Mouse (Mus musculus) liver, postnatal 0 days (tissue): Measurements from ENCODE around the gene Paxip1.

Source experiments
- CTCF ChIP-seq: sonication (generic); IDR thresholded peaks from 2 replicates; pipeline ENCODE4 v1.5.1; 2016; ENCODE audit warnings: antibody characterized with exemption, low read depth
- EP300 ChIP-seq: IDR thresholded peaks from 2 replicates; pipeline ENCODE4 v1.6.1; 2016; ENCODE audit warnings: antibody characterized with exemption, low read depth, mild to moderate bottlenecking

GRCm38 (mm10) chr5:27706551-27706950, 84.9 kb downstream of the Paxip1 start:
- no peak for TF ChIP-seq CTCF
- no peak for TF ChIP-seq EP300
